Mouse (Mus musculus) gastrocnemius, adult 18-20 months (tissue): ENCODE results near the gene Thegl. TPM values are rescaled to one million over a fixed set of nuclear protein-coding genes. Genes with fewer than 3 reads are reported as not detected.
"Not testable (repeated sequence)": the region's sequence is repeated elsewhere in the genome, so short reads cannot be mapped to it uniquely, and the experiment has no call there.

ENCODE experiments used
- DNase-seq: peaks from one replicate; pipeline ENCODE4 v3.0.0; 2021; ENCODE audit warnings: low spot score
- total RNA-seq, 2 experiments: library from RNA; stranded (reverse); gene quantifications; 2 replicates each; pipeline ENCODE4 v1.2.3; 2021

Thegl gene
- total RNA-seq, 2 experiments from 2014 or later = not detected

- DNase-seq = peak; percentile 58
Measured at GRCm38 (mm10) chr5:77094510-77095491, 79.0 kb downstream of the Thegl start.

GRCm38 (mm10) chr5:77096194-77096593 is 80.4 kb downstream of the Thegl start:
- not testable (repeated sequence) for DNase-seq

- no peak for DNase-seq
Measured at GRCm38 (mm10) chr5:77097686-77098085, 81.9 kb downstream of the Thegl start.

- no peak for DNase-seq
Measured at GRCm38 (mm10) chr5:77098874-77099273, 83.1 kb downstream of the Thegl start.

- DNase-seq = peak; percentile 18
Measured at GRCm38 (mm10) chr5:77099317-77099996, 83.6 kb downstream of the Thegl start.

GRCm38 (mm10) chr5:77099997-77100380 is 84.2 kb downstream of the Thegl start:
- DNase-seq = no peak

- no peak for DNase-seq
Measured at GRCm38 (mm10) chr5:77100691-77101090, 84.9 kb downstream of the Thegl start.

GRCm38 (mm10) chr5:77102522-77103365 is 86.9 kb downstream of the Thegl start:
- DNase-seq = no peak

GRCm38 (mm10) chr5:77107146-77107822 is 91.5 kb downstream of the Thegl start:
- DNase-seq = no peak

- DNase-seq = no peak
Measured at GRCm38 (mm10) chr5:77108806-77109205, 93.0 kb downstream of the Thegl start.

GRCm38 (mm10) chr5:77109814-77110213 is 94.0 kb downstream of the Thegl start:
- DNase-seq = no peak

Other genes starting within 250 kb of the Thegl start
- gene Aasdh, start 110.5 kb upstream of the Thegl start, total RNA-seq = 10 to 100 TPM; 10.6 to 12.1 TPM
- gene Paics, start 64.7 kb upstream of the Thegl start, total RNA-seq = 100 to 1,000 TPM; 135 to 144 TPM
- 10 to 100 TPM; 21.5 to 23.7 TPM for gene Ppat, start 64.4 kb upstream of the Thegl start, total RNA-seq
- gene Srp72, start 41.3 kb upstream of the Thegl start, total RNA-seq = 10 to 100 TPM; 42.6 to 50.3 TPM
- gene Arl9, start 12.0 kb upstream of the Thegl start, total RNA-seq = not detected
- gene Hopx, start 99.1 kb downstream of the Thegl start, total RNA-seq = 1 to 10 TPM; 2.6 to 3.3 TPM
- gene Spink2, start 195.4 kb downstream of the Thegl start, total RNA-seq = not detected
- gene Rest, start 249.5 kb downstream of the Thegl start, total RNA-seq = 10 to 100 TPM in 1 of 2 experiments, 1 to 10 TPM in 1; 9.5 to 10.4 TPM